Mouse (Mus musculus) telencephalon, adult 2 months (tissue): ENCODE measurements around the gene Lrrc55.

Source experiments
- DNase-seq: peaks from one replicate; pipeline ENCODE4 v3.0.0-alpha.2; 2011; ENCODE audit warnings: low read depth, low spot score

The Lrrc55 gene

GRCm38 (mm10) chr2:85172071-85172762, 24.8 kb downstream of the Lrrc55 start:
- no peak for DNase-seq

GRCm38 (mm10) chr2:85168327-85168726, 28.7 kb downstream of the Lrrc55 start:
- DNase-seq, result no peak

- no peak for DNase-seq
Observed at GRCm38 (mm10) chr2:85167624-85168023, 29.4 kb downstream of the Lrrc55 start.

- DNase-seq, result no peak
Observed at GRCm38 (mm10) chr2:85163311-85164047, 33.5 kb downstream of the Lrrc55 start.

GRCm38 (mm10) chr2:85161638-85162093, 35.3 kb downstream of the Lrrc55 start:
- DNase-seq, result no peak

- no peak for DNase-seq
Observed at GRCm38 (mm10) chr2:85160901-85161637, 35.9 kb downstream of the Lrrc55 start.

- DNase-seq, result no peak
Observed at GRCm38 (mm10) chr2:85157382-85157781, 39.6 kb downstream of the Lrrc55 start.

- no peak for DNase-seq
Observed at GRCm38 (mm10) chr2:85156136-85156535, 40.9 kb downstream of the Lrrc55 start.

- DNase-seq, result no peak
Observed at GRCm38 (mm10) chr2:85155334-85155733, 41.7 kb downstream of the Lrrc55 start.

- peak; percentile 28 for DNase-seq
Observed at GRCm38 (mm10) chr2:85151233-85151632, 45.8 kb downstream of the Lrrc55 start.

- no peak for DNase-seq
Observed at GRCm38 (mm10) chr2:85150373-85150772, 46.6 kb downstream of the Lrrc55 start.

- peak; percentile 33 for DNase-seq
Observed at GRCm38 (mm10) chr2:85147481-85147880, 49.5 kb downstream of the Lrrc55 start.

GRCm38 (mm10) chr2:85145346-85145745, 51.7 kb downstream of the Lrrc55 start:
- no peak for DNase-seq

- no peak for DNase-seq
Observed at GRCm38 (mm10) chr2:85144908-85145307, 52.1 kb downstream of the Lrrc55 start.

- DNase-seq, result no peak
Observed at GRCm38 (mm10) chr2:85140833-85141232, 56.2 kb downstream of the Lrrc55 start.

GRCm38 (mm10) chr2:85139846-85140245, 57.2 kb downstream of the Lrrc55 start:
- no peak for DNase-seq

GRCm38 (mm10) chr2:85139393-85139792, 57.6 kb downstream of the Lrrc55 start:
- no peak for DNase-seq

GRCm38 (mm10) chr2:85138143-85138542, 58.9 kb downstream of the Lrrc55 start:
- DNase-seq, result no peak

- no peak for DNase-seq
Observed at GRCm38 (mm10) chr2:85137601-85138140, 59.3 kb downstream of the Lrrc55 start.

- no peak for DNase-seq
Observed at GRCm38 (mm10) chr2:85136831-85137520, 60.0 kb downstream of the Lrrc55 start.

GRCm38 (mm10) chr2:85136089-85136488, 60.9 kb downstream of the Lrrc55 start, which contains the start of gene Aplnr:
TSS of gene Aplnr (plus strand) at chr2:85136225.
- no peak for DNase-seq
